Mouse (Mus musculus): ENCODE measurements around the gene Sytl3.
"Not testable (repeated sequence)": the region's sequence is repeated elsewhere in the genome, so short reads cannot be mapped to it uniquely, and the experiment has no call there.

The Sytl3 gene

GRCm38 (mm10) chr17:6647452-6647851, 11.4 kb upstream of the Sytl3 start:
- DNase-seq = not testable (repeated sequence)

DNA sequence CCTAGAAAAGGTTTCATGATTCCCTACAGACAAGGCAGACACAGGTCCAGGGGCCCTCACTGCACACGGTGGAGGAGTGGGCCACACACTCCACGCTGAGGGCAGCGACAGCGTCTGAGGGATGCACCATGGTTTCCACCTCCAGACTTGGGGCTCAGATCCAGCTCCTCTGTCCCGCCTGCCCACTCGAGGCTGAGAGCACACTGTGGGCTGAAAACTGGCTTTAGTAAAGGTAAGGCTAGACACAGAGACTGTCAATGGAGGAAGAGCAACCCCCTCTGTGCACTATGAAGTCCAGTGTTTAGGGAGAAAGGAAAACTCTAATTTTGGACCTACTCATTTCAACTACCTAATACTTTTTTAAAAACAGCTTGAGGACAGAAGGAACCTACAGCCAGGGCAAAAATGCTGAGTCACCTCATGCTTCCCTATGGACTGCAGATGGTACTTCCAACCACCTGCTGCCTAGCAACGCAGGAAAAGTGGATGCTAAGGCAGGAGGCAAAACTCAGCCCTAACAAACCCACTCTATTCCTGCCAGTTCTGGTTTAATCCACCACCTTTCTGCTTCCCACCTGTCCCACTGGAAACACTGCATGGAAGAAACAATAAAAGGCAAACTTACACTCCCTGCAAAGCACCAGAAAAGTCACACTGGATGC, 7.9 kb upstream of the Sytl3 start:
- not testable (repeated sequence) for DNase-seq

- DNase-seq = not testable (repeated sequence)
These were observed 5.4 kb upstream of the Sytl3 start for GRCm38 (mm10) chr17:6653341-6653946.

- DNase-seq = peak; percentile 68 to 71
These were observed 3.8 kb upstream of the Sytl3 start for GRCm38 (mm10) chr17:6655087-6655511.

GRCm38 (mm10) chr17:6655567-6656281, 3.2 kb upstream of the Sytl3 start, which contains the start of gene Dynlt1f:
Gene Dynlt1f, minus strand, starts transcription at chr17:6655900.
- peak; percentile 81 to 83 for DNase-seq

DNA sequence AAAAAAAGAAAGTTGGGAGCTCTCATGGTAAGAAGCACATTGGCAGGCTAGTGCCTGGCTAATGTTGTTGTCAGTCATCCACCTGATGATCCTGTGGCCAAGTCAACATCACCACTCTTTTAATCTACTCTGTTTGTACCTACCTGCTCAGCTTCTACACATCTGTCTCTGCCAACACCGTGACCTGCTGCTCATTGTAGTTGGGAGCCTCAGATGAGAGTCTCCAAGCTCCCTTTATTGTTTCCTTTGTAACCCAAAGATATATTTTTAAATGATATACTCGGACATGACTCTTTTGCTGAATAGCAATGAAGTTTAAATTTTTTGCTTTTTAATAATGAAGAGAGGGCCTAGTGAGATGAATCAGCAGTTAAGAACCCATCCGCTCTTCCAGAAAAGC, 2.4 kb upstream of the Sytl3 start:
- DNase-seq = not testable (repeated sequence)

- DNase-seq = not testable (repeated sequence)
These were observed 1.7 kb downstream of the Sytl3 start for GRCm38 (mm10) chr17:6660589-6660988.

DNA sequence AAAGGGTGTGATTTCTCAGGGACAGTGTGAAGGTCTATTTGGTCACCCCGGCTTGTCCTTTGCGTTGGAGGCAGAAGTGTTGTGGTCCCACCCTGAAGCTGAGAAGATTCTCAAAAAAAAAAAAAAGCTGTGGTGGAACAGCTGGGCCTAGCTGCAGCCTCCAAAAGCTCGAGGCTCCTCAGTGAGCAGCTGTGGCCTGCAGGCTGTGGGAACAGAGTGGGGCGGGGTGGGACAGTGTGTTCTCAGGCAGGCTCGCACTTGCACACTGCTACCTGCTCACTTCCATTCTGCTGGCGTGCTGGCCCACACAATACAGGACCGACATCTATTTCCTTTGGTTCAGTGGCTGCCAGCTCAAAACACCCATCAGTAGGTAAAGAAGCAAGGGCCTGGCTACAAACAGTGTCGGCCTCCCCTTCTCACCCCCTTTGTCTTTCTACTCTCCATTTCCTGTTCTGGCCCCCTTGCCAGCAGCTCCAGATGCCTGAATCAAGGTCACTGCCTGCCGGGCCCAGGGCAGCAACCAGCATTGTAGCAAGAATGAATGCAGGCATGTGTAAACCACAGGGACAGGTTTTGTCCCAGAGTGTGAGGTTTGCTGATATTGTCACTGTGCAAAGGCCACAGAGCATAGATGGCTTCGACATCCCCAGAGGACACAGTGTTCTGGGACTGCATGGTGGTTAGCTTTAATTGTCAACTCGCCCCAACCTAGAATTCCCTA, 2.4 kb downstream of the Sytl3 start:
- not testable (repeated sequence) for DNase-seq

DNA sequence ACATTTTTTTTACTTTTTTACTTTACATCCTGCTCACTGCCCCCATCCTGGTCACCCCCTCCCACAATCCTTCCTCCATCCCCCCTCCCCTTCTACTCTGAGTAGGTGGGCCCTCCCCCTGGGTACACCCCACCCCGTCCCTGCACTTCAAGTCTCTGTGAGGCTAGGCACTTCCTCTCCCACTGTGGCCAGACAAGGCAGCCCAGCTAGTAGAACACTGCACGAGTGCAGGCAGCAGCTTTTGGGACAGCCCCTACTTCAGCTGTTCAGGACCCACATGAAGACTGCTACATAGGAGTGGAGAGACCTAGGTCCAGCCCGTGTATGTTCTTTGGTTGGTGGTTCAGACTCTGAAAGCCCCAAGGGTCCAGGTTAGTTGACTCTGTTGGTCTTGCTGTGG, 3.9 kb downstream of the Sytl3 start:
- not testable (repeated sequence) for DNase-seq

DNA sequence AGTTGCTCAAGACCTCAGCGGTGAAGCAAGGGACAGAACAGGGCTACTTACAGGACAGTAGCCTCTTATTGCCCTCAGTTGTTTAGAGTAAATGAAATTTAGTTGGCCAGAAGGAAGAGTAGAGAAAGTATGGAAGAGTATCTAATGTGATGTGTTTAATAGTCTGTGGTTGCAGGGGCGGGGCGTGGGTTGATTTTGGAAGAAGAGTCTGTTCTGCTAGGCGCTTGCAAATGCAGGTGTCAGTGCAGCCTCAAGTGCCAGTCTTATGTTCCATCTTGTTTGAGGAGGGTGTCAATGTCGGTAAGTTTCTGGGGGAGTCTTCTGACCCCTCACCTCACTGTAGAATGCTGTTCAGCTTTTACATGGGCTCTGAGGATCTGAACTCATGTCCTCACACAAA, 6.5 kb downstream of the Sytl3 start:
- not testable (repeated sequence) for DNase-seq

GRCm38 (mm10) chr17:6668522-6668921, 9.6 kb downstream of the Sytl3 start:
- DNase-seq = not testable (repeated sequence)

GRCm38 (mm10) chr17:6674297-6674696, 15.4 kb downstream of the Sytl3 start:
- DNase-seq = not testable (repeated sequence)

- DNase-seq = not testable (repeated sequence)
These were observed 19.2 kb downstream of the Sytl3 start for GRCm38 (mm10) chr17:6678063-6678462.

DNA sequence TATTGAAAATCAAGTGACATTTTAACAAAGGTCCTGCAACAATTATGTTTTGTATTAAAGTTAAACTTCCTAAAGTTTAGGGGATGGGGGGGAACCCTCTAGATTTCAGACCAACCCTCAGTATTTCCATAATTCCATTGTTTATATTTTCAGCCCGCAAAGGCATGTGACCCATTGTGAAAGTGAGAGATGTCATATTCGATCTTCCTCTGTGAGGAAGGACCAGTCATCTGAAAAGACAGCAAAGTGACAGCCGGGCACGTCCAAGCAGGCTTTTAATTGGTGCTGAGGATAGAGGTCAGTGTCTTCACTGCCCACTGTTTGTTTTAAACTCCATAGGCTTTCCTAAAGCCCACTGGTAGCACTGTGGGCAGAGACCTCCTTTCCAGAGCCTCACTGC, 22.8 kb downstream of the Sytl3 start:
- not testable (repeated sequence) for DNase-seq

- not testable (repeated sequence) for DNase-seq
These were observed 24.8 kb downstream of the Sytl3 start for GRCm38 (mm10) chr17:6683702-6684101.

- not testable (repeated sequence) for DNase-seq
These were observed 25.8 kb downstream of the Sytl3 start for GRCm38 (mm10) chr17:6684464-6685287.

DNA sequence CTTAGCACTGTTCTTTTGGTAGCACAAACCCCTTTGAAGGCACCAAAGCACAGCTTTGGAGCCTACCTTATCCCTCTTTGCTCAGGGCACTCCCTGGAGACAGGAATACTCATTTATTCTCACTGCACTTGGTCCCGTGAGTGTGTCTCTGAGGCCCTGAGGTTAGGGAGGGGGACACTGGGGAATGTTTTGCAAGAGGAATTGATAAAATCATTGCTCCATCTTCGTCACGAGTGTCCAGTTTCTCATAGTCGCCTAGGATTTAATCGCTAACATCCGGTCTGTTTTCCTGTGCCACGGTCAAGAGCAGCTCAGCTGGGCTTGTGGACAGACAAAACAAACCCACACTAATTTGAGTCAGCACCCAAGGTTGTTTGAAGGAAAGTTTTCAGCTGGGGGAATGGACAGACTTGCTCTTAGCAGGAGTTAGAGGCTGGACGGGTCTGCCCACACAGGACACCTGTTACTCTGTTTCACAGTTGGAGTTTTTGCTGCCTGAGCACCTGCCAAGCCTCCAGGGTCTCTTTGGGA, 26.5 kb downstream of the Sytl3 start:
- not testable (repeated sequence) for DNase-seq

DNA sequence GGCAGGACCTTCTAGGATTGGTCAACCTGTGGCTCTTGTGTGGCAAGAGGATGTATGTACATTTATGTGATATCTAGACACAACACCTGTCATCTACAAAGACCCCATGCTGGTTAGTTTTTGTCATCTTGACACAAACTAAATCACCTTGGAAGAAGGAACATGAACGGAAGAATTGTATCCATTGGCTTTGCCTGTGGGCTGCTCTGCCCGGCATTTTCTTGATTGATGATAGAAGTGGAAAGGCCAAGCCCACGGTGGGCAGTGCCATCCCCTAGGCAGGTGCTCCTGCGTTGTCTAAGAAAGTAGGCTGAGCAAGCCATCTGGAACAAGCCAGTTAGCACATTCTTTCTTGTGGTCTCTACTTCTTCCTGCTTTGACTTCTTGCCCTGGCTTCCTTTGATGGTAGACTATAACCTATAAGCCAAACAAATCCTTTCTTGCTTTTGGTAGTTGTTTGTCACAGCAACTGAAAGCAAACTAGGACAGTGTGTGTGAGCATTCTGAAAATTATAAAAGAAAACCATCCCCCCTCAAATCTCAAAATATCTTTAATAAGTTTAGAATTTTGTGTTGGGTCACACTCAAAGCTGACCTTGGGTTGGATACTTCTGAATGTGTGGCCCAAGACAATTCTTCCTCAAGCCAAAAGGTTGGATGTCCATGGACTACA, 27.5 kb downstream of the Sytl3 start:
- DNase-seq = not testable (repeated sequence)

- DNase-seq = not testable (repeated sequence)
These were observed 30.5 kb downstream of the Sytl3 start for GRCm38 (mm10) chr17:6689344-6689743.

GRCm38 (mm10) chr17:6691596-6691995, 32.7 kb downstream of the Sytl3 start:
- DNase-seq = peak; percentile 87 to 89

DNA sequence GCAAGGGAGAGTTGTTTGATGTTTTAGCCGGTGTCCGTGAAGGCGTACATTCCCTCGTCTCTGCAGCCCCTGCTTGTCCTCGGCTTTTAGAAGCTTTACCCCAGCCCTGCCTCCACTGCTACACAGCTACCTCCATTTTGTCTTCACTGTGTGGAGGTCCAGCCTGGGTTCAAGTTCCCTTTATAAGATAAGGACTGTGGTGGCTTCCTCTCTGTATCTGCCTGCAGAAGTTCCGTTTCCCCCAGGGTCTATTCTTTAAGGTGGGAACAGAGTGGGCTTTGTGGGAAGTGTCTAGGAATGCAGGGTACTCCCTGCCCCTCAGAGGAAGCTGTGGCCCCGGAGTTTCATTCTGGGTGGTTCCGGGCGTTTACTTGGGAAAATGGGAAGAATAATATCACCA, 36.8 kb downstream of the Sytl3 start:
- DNase-seq = not testable (repeated sequence)
